Mouse (Mus musculus) embryo, embryonic 11 days (tissue): ENCODE measurements at regions not wholly inside any gene's neighbourhood (a gene's known extent, or its start where the extent isn't known, plus 50 kb on each side); places are given as distances from the start of the nearest gene placed in this dataset.
"Not testable (repeated sequence)": the region's sequence is repeated elsewhere in the genome, so short reads cannot be mapped to it uniquely, and the experiment has no call there.

Experiments used
- DNase-seq: peaks from one replicate; pipeline ENCODE4 v3.0.0-alpha.2; 2015

DNA sequence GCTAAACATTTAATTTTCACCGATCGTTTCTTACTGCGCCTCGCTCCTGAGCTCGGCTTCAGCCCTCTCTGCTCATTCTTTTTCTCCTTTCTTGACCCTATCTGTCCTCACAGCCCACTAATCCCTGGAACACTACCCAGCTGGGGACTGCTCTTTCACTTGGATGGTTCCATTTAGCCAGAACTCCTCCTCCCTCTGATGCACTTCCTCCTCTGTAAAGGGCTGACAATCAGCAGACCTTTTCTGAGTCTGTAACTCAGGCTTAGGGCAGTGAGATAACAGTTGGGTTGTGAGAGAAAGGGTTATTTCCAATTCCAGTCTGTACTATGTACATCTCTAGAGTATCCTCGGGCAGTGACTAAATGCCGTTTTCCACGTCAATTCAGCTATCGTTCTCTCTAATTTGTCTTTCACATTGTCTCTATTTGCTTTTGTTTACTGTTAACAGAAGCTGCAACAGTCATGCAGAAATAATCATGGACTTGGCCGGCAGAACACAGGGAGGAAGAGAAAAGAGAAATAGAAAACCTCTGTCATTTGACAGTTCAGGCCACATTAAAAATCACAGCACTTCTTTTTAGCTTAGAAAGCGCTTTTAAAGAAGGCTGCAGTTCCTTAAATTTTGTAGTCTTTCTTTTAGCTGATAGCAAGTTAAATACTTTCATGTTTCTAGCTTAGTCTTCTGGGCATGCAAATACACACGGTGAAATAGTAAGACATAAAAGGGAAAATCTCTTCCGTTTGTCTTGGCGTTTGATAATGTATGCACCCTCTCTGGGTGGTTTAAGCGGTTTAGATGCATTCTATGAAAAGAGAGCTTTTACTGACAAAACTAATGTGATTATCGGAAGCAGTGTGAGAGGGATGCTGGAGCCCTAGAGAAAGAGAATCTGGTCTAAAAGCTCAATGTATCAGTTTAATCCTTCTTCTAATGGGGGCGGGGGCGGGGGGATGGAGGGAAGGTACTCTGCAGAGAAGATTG, 94.7 kb upstream of the Fam181b start:
- peak; percentile 65 for DNase-seq

- no peak for DNase-seq
These were observed 94.0 kb upstream of the Fam181b start for GRCm38 (mm10) chr7:92985683-92986070.

DNA sequence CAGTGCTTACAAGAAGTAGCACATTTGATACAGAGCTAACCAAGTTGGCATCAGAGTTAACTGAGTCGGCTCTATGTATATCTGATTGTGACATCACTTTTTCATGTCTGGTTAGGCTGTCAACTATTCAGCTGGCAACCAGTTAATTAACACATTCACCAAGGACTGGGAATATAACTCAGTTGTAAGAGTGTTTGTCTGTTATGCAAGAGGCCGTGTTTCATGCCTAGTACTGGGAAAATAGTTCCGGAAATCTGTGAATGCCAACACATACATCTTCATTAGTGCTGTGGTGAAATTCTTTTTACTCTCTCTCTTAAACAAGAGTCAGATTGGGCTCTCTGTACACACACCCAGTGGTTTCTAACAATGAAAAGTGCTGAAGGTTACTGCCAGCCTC, 80.8 kb upstream of the Fam181b start:
- no peak for DNase-seq

- DNase-seq: not testable (repeated sequence)
These were observed 72.9 kb upstream of the Fam181b start for GRCm38 (mm10) chr7:93006694-93007231.

DNA sequence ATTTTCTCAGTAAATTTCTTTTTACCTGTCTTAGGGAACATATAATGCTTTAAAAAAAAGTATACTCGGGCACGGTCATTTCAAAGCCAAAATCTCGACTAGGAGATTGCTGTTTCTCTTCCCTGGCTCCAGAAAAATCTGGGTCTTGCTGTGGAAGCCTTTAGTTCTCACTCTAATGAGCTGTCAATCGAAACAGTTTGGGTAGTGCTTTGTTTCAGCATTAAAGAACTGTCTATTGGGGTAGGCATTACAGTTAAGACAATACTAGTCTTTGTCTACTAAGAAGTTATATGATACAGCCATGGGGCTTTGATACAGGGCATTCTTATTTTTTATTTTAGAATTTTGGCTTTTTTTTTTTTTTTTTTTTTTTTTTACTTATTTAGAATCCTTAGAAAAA, 71.9 kb upstream of the Fam181b start:
- no peak for DNase-seq

GRCm38 (mm10) chr7:93019390-93019789, 60.3 kb upstream of the Fam181b start:
- DNase-seq: no peak

DNA sequence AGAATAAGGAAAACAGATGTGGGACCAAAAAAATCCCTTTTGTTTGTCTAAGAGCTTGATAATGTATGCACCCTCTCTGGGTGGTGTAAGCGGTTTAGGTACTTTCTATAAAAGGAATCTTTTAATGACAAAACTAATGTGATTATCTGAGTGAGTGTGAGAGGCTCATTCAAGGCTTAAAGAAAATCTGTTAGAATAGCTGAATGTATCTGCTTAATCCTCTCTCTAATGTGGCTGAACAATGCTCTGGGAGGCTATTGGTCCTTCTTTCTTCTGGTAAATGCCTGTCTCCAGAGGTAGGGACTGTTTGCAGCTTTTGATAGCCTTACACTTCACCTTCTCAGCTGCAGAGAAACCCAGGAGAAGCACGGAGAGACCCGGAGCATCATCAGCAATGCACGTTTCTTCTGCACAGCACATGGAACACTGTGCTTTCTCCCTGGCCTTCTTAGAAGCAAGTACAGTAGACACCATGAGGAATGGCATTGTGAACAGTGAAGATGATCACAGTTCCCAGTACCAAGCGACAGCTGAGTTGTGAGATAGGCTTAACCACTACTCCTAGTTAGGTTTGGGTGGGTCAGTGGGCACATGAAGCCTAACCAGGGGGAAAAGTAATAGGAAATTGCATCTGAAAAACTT, 56.1 kb upstream of the Fam181b start:
- no peak for DNase-seq

- DNase-seq: peak; percentile 18
These were observed 53.4 kb upstream of the Fam181b start for GRCm38 (mm10) chr7:93026231-93026630.
